In the genomic region with DNA sequence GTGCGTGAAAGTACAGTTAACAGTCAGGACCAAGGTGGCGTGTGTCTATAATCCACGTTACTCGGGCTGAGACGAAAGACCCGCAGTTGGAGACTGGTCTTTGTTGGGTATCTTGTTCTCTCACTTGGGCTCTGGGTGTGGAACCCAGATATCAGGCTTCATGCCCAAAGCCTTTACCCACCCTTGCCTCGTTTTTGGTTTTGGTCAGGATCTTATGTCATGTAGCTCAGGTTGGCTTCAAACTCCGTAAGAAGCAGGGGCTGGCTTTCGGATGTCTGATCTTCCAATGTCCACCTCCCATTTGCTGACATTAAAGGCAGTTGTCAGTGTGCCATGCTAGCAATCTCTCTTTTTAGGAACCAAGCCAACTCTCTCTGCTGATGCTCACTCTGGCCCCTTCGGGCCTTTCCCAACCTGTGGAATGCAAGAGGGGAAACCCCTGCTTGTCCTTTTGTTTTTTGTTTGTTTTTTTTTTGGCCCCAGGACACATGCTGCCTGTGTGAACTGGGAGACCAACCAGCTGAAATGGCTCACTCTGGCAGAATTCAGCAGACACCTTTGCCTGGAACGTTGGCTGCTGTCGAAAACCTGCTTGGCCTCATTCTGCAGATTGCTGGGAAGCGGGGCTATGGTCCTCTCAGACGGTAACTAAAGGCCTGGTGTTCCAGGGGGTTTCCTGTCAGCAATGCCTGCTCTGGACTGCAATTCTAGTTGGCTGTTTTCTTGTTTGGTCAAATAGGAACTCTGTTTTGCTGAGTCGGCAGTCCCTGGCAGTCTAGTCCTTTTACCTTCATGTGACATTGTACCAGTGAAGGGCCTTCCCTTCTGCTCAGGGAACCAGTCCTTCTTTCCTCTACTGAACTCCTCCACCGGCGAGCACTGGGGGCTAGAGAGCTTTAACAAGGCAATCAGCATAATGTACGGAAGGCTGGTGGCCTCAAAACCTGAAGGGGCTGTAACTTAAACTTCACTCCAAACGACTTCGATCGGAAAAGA, we compare ENCODE assay signal across 1 mouse cellular context.
TF ChIP-seq lines count a peak whose summit lies in the region.

No protein-coding gene starts in this region.

TF ChIP-seq in MEL, 35 proteins besides CTCF, POLR2A, EP300 and RAD21:
- TF ChIP-seq MAFK (IDR thresholded peaks at IDR 0.05; ENCODE audit: borderline replicate concordance, low read depth, low read length) (peak; percentile 92), TAL1 (IDR thresholded peaks at IDR 0.05; ENCODE audit: low read length) (no peak), MYC (IDR thresholded peaks at IDR 0.05; ENCODE audit: low read depth, low read length) (no peak), ETS1 (IDR thresholded peaks at IDR 0.05; ENCODE audit: low read depth, low read length) (no peak), KAT2A (conservative IDR thresholded peaks at IDR 0.05; ENCODE audit: low read depth, low read length) (no peak), CHD2 (IDR thresholded peaks at IDR 0.05; ENCODE audit: low read length) (no peak)
